Mouse (Mus musculus) layer of hippocampus, postnatal 25 days (tissue): ENCODE results near the gene Eddm3b. TPM values are rescaled to one million over a fixed set of nuclear protein-coding genes. Genes with fewer than 3 reads are reported as not detected.

Experiments used
- total RNA-seq, 2 experiments: library from RNA; stranded (reverse); gene quantifications; 2 replicates each; pipeline ENCODE4 v1.2.3; 2021

Gene Eddm3b
- total RNA-seq, 2 experiments from 2014 or later: not detected

Other genes starting within 250 kb of the Eddm3b start
- gene Tep1, start 243.9 kb upstream of the Eddm3b start, total RNA-seq: 1 to 10 TPM; 2.1 to 3.1 TPM
- 1 to 10 TPM; 3.2 to 3.3 TPM for gene Klhl33, start 216.9 kb upstream of the Eddm3b start, total RNA-seq
- 10 to 100 TPM; 34.6 to 37.0 TPM for gene Osgep, start 189.5 kb upstream of the Eddm3b start, total RNA-seq
- gene Apex1, start 189.5 kb upstream of the Eddm3b start, total RNA-seq: 10 to 100 TPM; 67.4 to 75.4 TPM
- gene Pip4p1, start 183.6 kb upstream of the Eddm3b start, total RNA-seq: 10 to 100 TPM; 85.3 to 88.8 TPM
- 10 to 100 TPM; 13.0 to 17.4 TPM for gene Pnp, start 183.3 kb upstream of the Eddm3b start, total RNA-seq
- 10 to 100 TPM in 1 of 2 experiments, 1 to 10 TPM in 1; 8.9 to 14.9 TPM for gene Gm49342, start 169.9 kb upstream of the Eddm3b start, total RNA-seq
- 1 to 10 TPM in 1 of 2 experiments, under 1 TPM in 1; 0.62 to 1.1 TPM for gene Pnp2, start 158.4 kb upstream of the Eddm3b start, total RNA-seq
- gene Rnase10, start 106.7 kb upstream of the Eddm3b start, total RNA-seq: not detected
- not detected for gene Rnase9, start 72.6 kb upstream of the Eddm3b start, total RNA-seq
- not detected for gene Rnase11, start 64.3 kb upstream of the Eddm3b start, total RNA-seq
- not detected for gene Rnase12, start 56.8 kb upstream of the Eddm3b start, total RNA-seq
- not detected for gene Olfr750, start 40.0 kb upstream of the Eddm3b start, total RNA-seq
- gene Rnase4, start 23.3 kb upstream of the Eddm3b start, total RNA-seq: 10 to 100 TPM; 17.0 to 19.4 TPM
- gene Ang, start 23.3 kb upstream of the Eddm3b start, total RNA-seq: 1 to 10 TPM; 3.4 to 4.7 TPM
- under 1 TPM in 1 of 2 experiments, not detected in 1; 0.25 TPM for gene Rnase6, start 9.5 kb downstream of the Eddm3b start, total RNA-seq
- gene Rnase1, start 32.4 kb downstream of the Eddm3b start, total RNA-seq: 1 to 10 TPM; 2.4 to 3.4 TPM
- gene Rnase2b, start 47.8 kb downstream of the Eddm3b start, total RNA-seq: under 1 TPM in 1 of 2 experiments, not detected in 1; 0.37 TPM
- gene Ang2, start 84.7 kb downstream of the Eddm3b start, total RNA-seq: not detected
- gene Ear14, start 89.0 kb downstream of the Eddm3b start, total RNA-seq: not detected
- not detected for gene Rnase2a, start 141.7 kb downstream of the Eddm3b start, total RNA-seq
- gene Gm7247, start 247.3 kb downstream of the Eddm3b start, total RNA-seq: not detected